Mouse (Mus musculus) forebrain, embryonic 15.5 days (tissue): ENCODE data around the gene Srd5a1. TPM values are rescaled to one million over a fixed set of nuclear protein-coding genes. Genes with fewer than 3 reads are reported as not detected.
"Not testable (repeated sequence)": the region's sequence is repeated elsewhere in the genome, so short reads cannot be mapped to it uniquely, and the experiment has no call there.

Source experiments
- ATAC-seq: fragments of 200-750 bp; cut with Nextera tagmentation; replicated peaks from 2 replicates; pipeline ENCODE4 v1.8.0; 2017; ENCODE audit warnings: mild to moderate bottlenecking, moderate TSS enrichment, moderate library complexity
- H3K27ac ChIP-seq: fragments of 300-500 bp; sonication (generic); replicated peaks from 2 replicates; pipeline ENCODE4 v1.5.1; 2015; ENCODE audit warnings: mild to moderate bottlenecking, inconsistent platforms
- H3K27me3 ChIP-seq: fragments of 300-500 bp; sonication (generic); 2 replicates; pipeline ENCODE4 v1.6.1; 2015; ENCODE audit warnings: inconsistent platforms
- H3K36me3 ChIP-seq: fragments of 300-500 bp; sonication (generic); 2 replicates; pipeline ENCODE4 v1.6.1; 2015; ENCODE audit warnings: mild to moderate bottlenecking, inconsistent platforms
- H3K4me1 ChIP-seq: fragments of 300-500 bp; sonication (generic); 2 replicates; pipeline ENCODE4 v1.6.1; 2015; ENCODE audit warnings: inconsistent platforms
- H3K4me2 ChIP-seq: fragments of 300-500 bp; sonication (generic); replicated peaks from 2 replicates; pipeline ENCODE4 v1.6.1; 2015; ENCODE audit warnings: mild to moderate bottlenecking, inconsistent platforms
- H3K4me3 ChIP-seq: fragments of 300-500 bp; sonication (generic); 2 replicates; pipeline ENCODE4 v1.5.1; 2015; ENCODE audit warnings: mild to moderate bottlenecking, inconsistent platforms
- H3K9ac ChIP-seq: fragments of 300-500 bp; sonication (generic); replicated peaks from 2 replicates; pipeline ENCODE4 v1.6.1; 2015; ENCODE audit warnings: mild to moderate bottlenecking, inconsistent platforms
- H3K9me3 ChIP-seq: fragments of 300-500 bp; sonication (generic); 2 replicates; pipeline ENCODE4 v1.6.1; 2016; ENCODE audit warnings: inconsistent platforms
- WGBS: fragments of 180-500 bp; shearing (Covaris S2); methylation state at CpG from one replicate; pipeline ENCODE4 v1.1.7; 2015; ENCODE audit warnings: mixed read lengths; 5-methylcytosine and 5-hydroxymethylcytosine counted together
- polyA plus RNA-seq: library from polyadenylated mRNA; unstranded; fragments of >200 nt; fragmentation: Nextera tagmentation; extraction: Ambion mirVana; gene quantifications from 2 replicates; pipeline ENCODE4 v1.2.1, GENCODE M21; 2015

Gene Srd5a1
- polyA plus RNA-seq, 1 experiment from 2014 or later, result 24.1 TPM

DNA sequence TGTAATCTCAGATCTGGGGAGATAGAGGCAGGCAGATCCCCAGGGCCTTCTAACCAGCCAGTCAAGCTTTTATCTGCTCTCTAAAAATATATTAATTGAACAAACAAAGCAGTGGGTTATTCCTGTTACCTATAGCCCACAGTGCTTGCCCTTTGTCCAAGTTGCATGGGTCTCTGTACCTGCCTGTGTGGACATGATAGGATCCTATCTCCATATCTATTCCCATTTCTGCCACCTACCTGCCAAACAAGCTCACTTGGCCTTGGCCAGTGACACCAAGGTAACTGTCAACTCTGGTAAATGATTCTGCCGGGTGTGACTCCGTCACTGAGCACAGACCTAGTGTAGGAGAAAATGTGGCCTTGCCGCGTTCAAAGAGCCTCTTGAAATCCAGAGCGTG lies 19.9 kb downstream of the Srd5a1 start:
- no peaks in the 10 kb centered on the region for H3K4me1 ChIP-seq
- no peaks in the 10 kb centered on the region for H3K36me3 ChIP-seq
- H3K27me3 ChIP-seq, result no peaks in the 10 kb centered on the region
- H3K9me3 ChIP-seq, result no peaks in the 10 kb centered on the region
- H3K9ac ChIP-seq, result no peak overlapping the region
- 96% methylated on average over 5 of the region's 5 CpGs for WGBS
- ATAC-seq, result no peak
- no peak overlapping the region for H3K4me3 ChIP-seq
- H3K27ac ChIP-seq, result no peak overlapping the region
- H3K4me2 ChIP-seq, result no peak overlapping the region

DNA sequence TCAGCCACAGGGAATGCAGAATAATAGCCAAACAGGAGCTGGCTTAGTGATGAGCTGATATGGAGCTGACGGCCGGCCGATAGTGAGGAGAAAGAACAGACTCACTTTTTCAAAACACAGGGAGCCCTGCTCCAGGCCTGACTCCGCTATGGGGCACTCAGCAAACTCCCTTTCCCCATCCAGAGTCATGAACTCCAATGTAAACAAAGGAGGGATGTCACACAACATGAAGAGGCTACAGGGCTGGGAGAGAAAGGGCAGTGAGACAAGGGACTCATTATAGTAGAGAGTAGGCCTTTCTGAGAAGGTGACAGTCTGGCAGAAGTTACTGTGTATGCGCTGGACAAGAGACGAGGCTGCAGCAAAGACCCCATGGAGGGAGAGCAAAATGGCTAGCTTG lies 23.0 kb downstream of the Srd5a1 start:
- 82% methylated on average over 6 of the region's 6 CpGs for WGBS
- no peaks in the 10 kb centered on the region for H3K9me3 ChIP-seq
- H3K9ac ChIP-seq, result no peak overlapping the region
- no peak overlapping the region for H3K4me2 ChIP-seq
- no peak for ATAC-seq
- no peaks in the 10 kb centered on the region for H3K4me1 ChIP-seq
- H3K27ac ChIP-seq, result no peak overlapping the region
- no peak overlapping the region for H3K4me3 ChIP-seq
- no peaks in the 10 kb centered on the region for H3K36me3 ChIP-seq
- no peaks in the 10 kb centered on the region for H3K27me3 ChIP-seq

DNA sequence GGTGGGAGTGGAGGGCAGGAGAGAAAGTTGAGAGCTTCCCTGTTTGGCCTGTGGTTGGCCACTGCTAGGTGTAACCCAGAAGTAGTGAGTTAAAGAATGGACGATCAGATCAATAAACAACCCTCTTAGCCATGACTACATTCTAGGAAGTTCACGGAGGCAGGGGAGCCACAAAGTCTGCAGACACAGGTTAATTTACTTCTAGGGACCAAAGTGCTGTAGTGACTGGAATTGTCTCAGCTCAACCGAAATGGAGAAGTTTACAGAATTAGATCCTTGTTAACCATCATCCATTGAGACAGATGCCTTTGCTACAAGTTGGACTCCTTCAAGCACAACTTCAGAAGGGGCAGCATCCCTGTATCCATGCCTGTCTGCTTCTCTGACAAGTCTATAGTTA lies 23.4 kb downstream of the Srd5a1 start:
- ATAC-seq, result no peak
- Histone ChIP-seq H3K9me3 (no peaks in the 10 kb centered on the region), H3K9ac (no peak overlapping the region), H3K4me2 (no peak overlapping the region), H3K27me3 (no peaks in the 10 kb centered on the region), H3K4me3 (no peak overlapping the region), H3K4me1 (no peaks in the 10 kb centered on the region), H3K36me3 (no peaks in the 10 kb centered on the region), H3K27ac (no peak overlapping the region)
- WGBS, result 88% methylated on average over 3 of the region's 3 CpGs

GRCm38 (mm10) chr13:69586337-69586736 lies 24.9 kb downstream of the Srd5a1 start:
- H3K9me3 ChIP-seq, result no peaks in the 10 kb centered on the region
- no peaks in the 10 kb centered on the region for H3K4me1 ChIP-seq
- ATAC-seq, result no peak
- H3K4me2 ChIP-seq, result no peak overlapping the region
- no peaks in the 10 kb centered on the region for H3K36me3 ChIP-seq
- H3K9ac ChIP-seq, result no peak overlapping the region
- WGBS, result 54% methylated on average over 10 of the region's 10 CpGs
- H3K27me3 ChIP-seq, result no peaks in the 10 kb centered on the region
- no peak overlapping the region for H3K27ac ChIP-seq
- no peak overlapping the region for H3K4me3 ChIP-seq

- Histone ChIP-seq H3K27me3 (no peaks in the 10 kb centered on the region), H3K4me1 (no peaks in the 10 kb centered on the region), H3K4me2 (no peak overlapping the region), H3K9ac (no peak overlapping the region), H3K4me3 (no peak overlapping the region), H3K36me3 (no peaks in the 10 kb centered on the region), H3K27ac (no peak overlapping the region), H3K9me3 (no peaks in the 10 kb centered on the region)
- 63% methylated on average over 6 of the region's 6 CpGs for WGBS
- no peak for ATAC-seq
Measured at GRCm38 (mm10) chr13:69585828-69586227, 25.4 kb downstream of the Srd5a1 start.

DNA sequence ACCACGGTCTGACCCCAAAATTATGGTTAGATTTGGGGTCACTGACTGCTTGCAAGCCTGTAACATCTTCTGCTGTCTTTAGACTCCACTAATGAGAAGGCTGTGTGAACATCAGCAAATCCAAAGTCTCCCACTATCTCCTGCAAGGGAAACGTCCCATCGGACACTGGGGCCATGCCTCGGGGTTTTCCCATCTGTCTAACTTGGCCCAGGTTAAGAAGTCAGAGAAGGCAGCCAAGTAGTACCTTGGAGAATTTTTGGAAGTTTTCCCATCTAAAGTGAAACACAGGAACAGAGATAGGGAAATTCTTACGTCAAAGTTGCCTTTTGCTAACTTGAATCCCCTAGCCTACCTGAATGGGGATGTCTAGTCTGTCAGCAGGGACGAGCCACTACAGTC lies 27.7 kb downstream of the Srd5a1 start:
- no peak for ATAC-seq
- Histone ChIP-seq H3K27me3 (no peaks in the 10 kb centered on the region), H3K9me3 (no peaks in the 10 kb centered on the region), H3K4me1 (no peaks in the 10 kb centered on the region), H3K4me3 (no peak overlapping the region), H3K36me3 (no peaks in the 10 kb centered on the region), H3K27ac (no peak overlapping the region), H3K9ac (no peak overlapping the region), H3K4me2 (no peak overlapping the region)
- WGBS, result 93% methylated on average over 6 of the region's 6 CpGs

- WGBS, result 93% methylated on average over 6 of the region's 6 CpGs
- no peaks in the 10 kb centered on the region for H3K4me1 ChIP-seq
Measured at GRCm38 (mm10) chr13:69582411-69582810, 28.8 kb downstream of the Srd5a1 start.

GRCm38 (mm10) chr13:69577181-69577834 lies 33.9 kb downstream of the Srd5a1 start:
- no peak overlapping the region for H3K27ac ChIP-seq
- no peak overlapping the region for H3K9ac ChIP-seq
- no peaks in the 10 kb centered on the region for H3K36me3 ChIP-seq
- WGBS, result 94% methylated on average over 16 of the region's 16 CpGs
- no peak overlapping the region for H3K4me3 ChIP-seq
- no peaks in the 10 kb centered on the region for H3K27me3 ChIP-seq
- H3K4me2 ChIP-seq, result no peak overlapping the region
- H3K4me1 ChIP-seq, result no peaks in the 10 kb centered on the region
- no peak for ATAC-seq
- H3K9me3 ChIP-seq, result no peaks in the 10 kb centered on the region

More at GRCm38 (mm10) chr13:69582411-69582810, 28.8 kb downstream of the Srd5a1 start:
- no peak for ATAC-seq
- no peak overlapping the region for H3K27ac ChIP-seq
- no peaks in the 10 kb centered on the region for H3K27me3 ChIP-seq
- no peak overlapping the region for H3K4me3 ChIP-seq
- H3K4me2 ChIP-seq, result no peak overlapping the region
- H3K9ac ChIP-seq, result no peak overlapping the region
- H3K36me3 ChIP-seq, result no peaks in the 10 kb centered on the region
- no peaks in the 10 kb centered on the region for H3K9me3 ChIP-seq

DNA sequence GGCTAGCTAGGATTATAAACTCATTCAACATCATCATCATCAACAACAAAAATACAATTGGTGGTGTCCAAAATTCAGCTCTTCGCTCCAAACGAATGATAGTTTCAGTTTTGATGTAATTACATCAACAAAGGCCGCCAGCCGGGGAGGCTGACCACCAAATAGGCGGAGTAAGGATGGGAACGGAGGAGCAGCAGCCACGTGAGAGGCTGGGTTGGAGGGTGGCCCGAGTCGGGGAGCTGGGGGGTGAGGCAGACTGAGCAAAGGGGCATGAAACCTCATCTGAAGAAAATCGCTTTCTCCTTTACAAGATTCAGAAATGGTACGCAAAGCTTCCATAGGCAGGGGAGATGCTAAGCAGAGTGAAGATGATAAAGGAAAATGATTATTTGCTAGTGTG lies 34.6 kb downstream of the Srd5a1 start:
- no peaks in the 10 kb centered on the region for H3K9me3 ChIP-seq
- no peaks in the 10 kb centered on the region for H3K27me3 ChIP-seq
- 59% methylated on average over 11 of the region's 11 CpGs for WGBS
- H3K27ac ChIP-seq, result no peak overlapping the region
- no peaks in the 10 kb centered on the region for H3K36me3 ChIP-seq
- H3K4me1 ChIP-seq, result no peaks in the 10 kb centered on the region
- H3K9ac ChIP-seq, result no peak overlapping the region
- ATAC-seq, result no peak
- no peak overlapping the region for H3K4me3 ChIP-seq
- no peak overlapping the region for H3K4me2 ChIP-seq

GRCm38 (mm10) chr13:69572594-69572993 lies 38.6 kb downstream of the Srd5a1 start:
- Histone ChIP-seq H3K4me2 (no peak overlapping the region), H3K9me3 (no peaks in the 10 kb centered on the region), H3K9ac (no peak overlapping the region), H3K27ac (no peak overlapping the region), H3K4me3 (no peak overlapping the region), H3K36me3 (no peaks in the 10 kb centered on the region), H3K4me1 (no peaks in the 10 kb centered on the region), H3K27me3 (no peaks in the 10 kb centered on the region)
- ATAC-seq, result no peak
- WGBS, result 85% methylated on average over 3 of the region's 3 CpGs

DNA sequence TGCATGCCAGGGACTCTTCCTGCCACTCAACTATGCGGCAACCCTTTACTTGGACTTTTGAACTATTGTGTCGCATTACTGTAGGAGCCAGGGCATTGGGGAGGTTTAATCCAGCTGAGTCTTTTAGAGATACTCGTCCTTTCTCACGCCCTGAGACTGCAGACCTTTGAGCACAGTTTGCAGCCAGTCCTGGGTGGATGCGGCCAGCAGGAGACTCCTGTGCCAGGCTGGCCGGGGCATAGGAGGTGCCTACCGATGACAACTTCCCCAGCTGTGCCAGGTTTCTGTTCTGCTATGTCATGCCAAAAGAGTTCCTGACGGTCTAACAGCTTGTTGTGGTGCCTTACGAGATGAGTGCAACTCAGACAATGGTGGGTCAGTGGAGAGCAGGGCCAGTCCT lies 42.0 kb downstream of the Srd5a1 start:
- WGBS, result 83% methylated on average over 9 of the region's 9 CpGs
- Histone ChIP-seq H3K4me1 (no peaks in the 10 kb centered on the region), H3K36me3 (no peaks in the 10 kb centered on the region), H3K27me3 (no peaks in the 10 kb centered on the region), H3K4me3 (no peak overlapping the region), H3K9ac (no peak overlapping the region), H3K27ac (no peak overlapping the region), H3K4me2 (no peak overlapping the region), H3K9me3 (no peaks in the 10 kb centered on the region)
- ATAC-seq, result no peak

- not testable (repeated sequence) for H3K27me3 ChIP-seq, H3K27ac ChIP-seq, H3K4me1 ChIP-seq, H3K9me3 ChIP-seq, H3K9ac ChIP-seq, H3K4me3 ChIP-seq, H3K36me3 ChIP-seq, H3K4me2 ChIP-seq, ATAC-seq
- 96% methylated on average over 4 of the region's 4 CpGs for whole genome bisulfite sequencing
Measured at GRCm38 (mm10) chr13:69565401-69565800, 45.8 kb downstream of the Srd5a1 start.

DNA sequence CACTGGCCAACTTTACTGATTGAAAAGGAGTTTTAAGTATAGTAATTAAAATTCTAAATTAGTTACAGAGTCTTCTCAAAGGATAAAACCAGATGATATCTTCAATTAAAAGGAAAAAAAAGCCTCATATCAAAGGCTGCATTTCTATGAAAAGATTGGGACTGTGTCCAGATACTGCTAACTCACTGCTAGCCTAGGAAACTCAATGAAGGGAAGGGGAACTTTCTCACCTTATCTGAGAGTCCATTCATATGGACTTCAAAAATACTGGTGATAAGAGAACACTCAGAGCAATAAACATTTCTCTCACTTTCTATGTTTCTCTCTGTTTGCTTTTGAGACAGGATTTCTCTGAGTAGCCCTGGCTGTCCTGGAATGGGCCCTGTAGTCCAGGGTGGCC lies 46.7 kb downstream of the Srd5a1 start:
- Histone ChIP-seq H3K4me3 (no peak overlapping the region), H3K9me3 (no peaks in the 10 kb centered on the region), H3K27ac (no peak overlapping the region), H3K36me3 (no peaks in the 10 kb centered on the region), H3K27me3 (no peaks in the 10 kb centered on the region), H3K4me1 (no peaks in the 10 kb centered on the region), H3K9ac (no peak overlapping the region), H3K4me2 (no peak overlapping the region)
- no peak for ATAC-seq
